Mouse (Mus musculus) heart, adult 2 months (tissue): ENCODE measurements around the gene Slc7a5. TPM values are rescaled to one million over a fixed set of nuclear protein-coding genes. Genes with fewer than 3 reads are reported as not detected.

Experiments used
- DNase-seq, 2 experiments: peaks; one replicate each; pipeline ENCODE4 v3.0.0; 2021
- H3K27ac ChIP-seq: fragments of 200-600 bp; 2 replicates; pipeline ENCODE4 v1.8.1; 2022
- H3K27me3 ChIP-seq: fragments of 200-500 bp; 2 replicates; pipeline ENCODE4 v1.6.1; 2012; ENCODE audit warnings: mild to moderate bottlenecking, low read length, inconsistent platforms, mixed read lengths; ENCODE audit not compliant: control insufficient read depth, insufficient read depth
- H3K36me3 ChIP-seq: fragments of 200-500 bp; 2 replicates; pipeline ENCODE4 v1.6.1; 2012; ENCODE audit warnings: low read length, inconsistent platforms; ENCODE audit not compliant: control insufficient read depth, insufficient read depth
- H3K4me1 ChIP-seq: fragments of 200-500 bp; 2 replicates; pipeline ENCODE4 v1.6.1; 2011; ENCODE audit warnings: low read length; ENCODE audit not compliant: control insufficient read depth, insufficient read depth
- H3K4me3 ChIP-seq: fragments of 200-600 bp; 2 replicates; pipeline ENCODE4 v1.8.1; 2022
- H3K79me2 ChIP-seq: fragments of 200-500 bp; replicated peaks from 2 replicates; pipeline ENCODE4 v1.6.1; 2012; ENCODE audit warnings: mild to moderate bottlenecking, inconsistent platforms, low read length, moderate library complexity, mixed read lengths; ENCODE audit not compliant: control insufficient read depth, insufficient read depth
- H3K9ac ChIP-seq: fragments of 200-500 bp; 2 replicates; pipeline ENCODE4 v1.6.1; 2012; ENCODE audit warnings: low read depth, mild to moderate bottlenecking, control low read depth, inconsistent platforms, low read length, mixed read lengths
- CTCF ChIP-seq: fragments of 200-600 bp; IDR thresholded peaks from 2 replicates; pipeline ENCODE4 v1.8.1; 2022; ENCODE audit warnings: antibody characterized with exemption, mild to moderate bottlenecking, moderate library complexity
- EP300 ChIP-seq: fragments of 200-500 bp; IDR thresholded peaks from 2 replicates; pipeline ENCODE4 v1.6.1; 2011; ENCODE audit warnings: low read depth, low read length, control low read depth; ENCODE audit not compliant: insufficient read depth
- POLR2A ChIP-seq: fragments of 200-500 bp; IDR thresholded peaks from 2 replicates; pipeline ENCODE4 v1.6.1; 2011; ENCODE audit warnings: mild to moderate bottlenecking, low read depth, low read length, control low read depth; ENCODE audit not compliant: insufficient read depth
- WGBS: fragments of 180-500 bp; shearing (Covaris S2); methylation state at CpG from one replicate; pipeline ENCODE4 v1.1.7; 2018; 5-methylcytosine and 5-hydroxymethylcytosine counted together
- intact Hi-C: fragments of 180-260 bp; cut with DNase I; formaldehyde crosslinking; loops from one replicate; pipeline ENCODE4 v1.15.1; 2025
- polyA plus RNA-seq: library from polyadenylated mRNA; depleted of rRNA; stranded (reverse); fragments of >200 nt; gene quantifications from 2 replicates; pipeline ENCODE4 v1.2.3, GENCODE M21; 2012
- total RNA-seq, 2 experiments: library from RNA; stranded (reverse); gene quantifications; 2 replicates each; pipeline ENCODE4 v1.2.3; 2021

Gene Slc7a5
- total and polyA plus RNA-seq, 3 experiments = 3.1 to 5.2 (median 4.6) TPM

DNA sequence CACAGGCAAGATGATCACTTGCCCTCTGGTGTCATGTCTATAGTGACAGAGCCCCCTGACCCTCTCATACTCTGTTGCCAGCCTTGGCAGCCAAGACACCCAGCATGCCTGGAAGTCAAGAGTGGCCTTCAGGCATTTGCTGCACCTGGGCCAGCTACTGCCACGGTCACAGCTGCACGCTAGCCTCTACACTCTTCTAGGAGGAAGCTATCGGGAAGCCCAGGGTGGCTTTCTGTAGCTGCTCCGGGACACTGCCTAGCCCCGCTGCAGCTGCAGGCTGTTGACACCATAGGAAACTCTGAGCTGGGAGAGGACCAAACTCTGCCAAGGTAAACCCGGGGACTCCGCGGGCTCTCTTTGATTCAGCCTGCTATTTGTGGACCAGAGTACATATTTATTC lies 5.9 kb upstream of the Slc7a5 start:
- no peak for DNase-seq
- TF ChIP-seq POLR2A = no peak
- no peak for TF ChIP-seq EP300
- TF ChIP-seq CTCF = no peak
- WGBS = 54% methylated on average over 8 of the region's 8 CpGs
- no peaks in the 10 kb centered on the region for H3K36me3 ChIP-seq
- H3K79me2 ChIP-seq = no peaks in the 10 kb centered on the region
- H3K27me3 ChIP-seq = no peaks in the 10 kb centered on the region
- no peak overlapping the region for H3K9ac ChIP-seq
- no peaks in the 10 kb centered on the region for H3K4me1 ChIP-seq
- H3K27ac ChIP-seq = no peak overlapping the region
- no peak overlapping the region for H3K4me3 ChIP-seq
- intact Hi-C loops = no loop called here

DNA sequence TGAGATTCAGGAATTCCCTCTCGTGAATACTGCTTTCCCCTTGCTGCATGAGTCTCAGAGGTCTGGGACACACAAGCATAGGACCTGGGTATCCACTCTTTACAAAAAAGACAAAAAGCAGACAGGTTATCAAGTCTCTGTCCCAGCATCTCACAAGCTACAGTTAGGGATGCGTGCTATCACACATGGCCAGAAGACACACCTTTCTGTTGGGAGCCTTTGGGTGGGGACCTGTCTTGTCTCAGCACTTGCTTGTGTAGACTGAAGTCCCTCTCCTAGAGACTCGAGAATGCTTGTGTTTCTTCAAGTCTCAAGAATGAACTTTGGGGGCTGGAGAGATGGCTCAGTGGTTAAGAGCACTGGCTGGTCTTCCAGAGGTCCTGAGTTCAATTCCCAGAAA lies 5.3 kb upstream of the Slc7a5 start:
- 73% methylated on average over 3 of the region's 3 CpGs for WGBS
- intact Hi-C loops = no loop called here
- H3K27me3 ChIP-seq = no peaks in the 10 kb centered on the region

DNA sequence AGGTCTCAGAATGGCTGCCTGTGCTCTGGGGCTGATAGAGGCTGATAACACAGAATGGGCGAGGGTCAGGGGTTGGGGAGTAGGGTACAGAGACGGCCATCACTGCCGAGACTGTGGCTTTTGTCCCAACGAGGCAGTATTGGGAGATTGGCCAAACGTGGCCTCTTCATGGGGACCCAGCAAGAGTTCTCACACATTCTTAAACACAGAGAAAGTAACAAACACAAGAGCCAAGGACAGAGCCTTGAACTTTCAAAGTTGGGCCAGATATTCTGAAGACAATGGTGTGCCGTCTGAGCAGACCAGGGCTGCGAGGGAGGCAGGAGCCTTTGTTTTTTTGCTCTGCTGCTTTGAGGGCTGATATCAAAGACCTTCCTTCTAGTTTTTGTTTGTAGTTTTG lies 4.5 kb upstream of the Slc7a5 start:
- WGBS = 68% methylated on average over 7 of the region's 7 CpGs
- Histone ChIP-seq H3K4me1 (peaks cover 2% of the 10 kb centered on the region; the same call in 1 of the 2 replicates), H3K79me2 (no peaks in the 10 kb centered on the region), H3K27ac (no peak overlapping the region), H3K27me3 (no peaks in the 10 kb centered on the region), H3K9ac (no peak overlapping the region), H3K36me3 (no peaks in the 10 kb centered on the region), H3K4me3 (no peak overlapping the region)
- DNase-seq = no peak
- intact Hi-C loops = no loop called here
- no peak for TF ChIP-seq CTCF
- no peak for TF ChIP-seq POLR2A
- TF ChIP-seq EP300 = no peak

More for the DNA sequence above, 5.3 kb upstream of the Slc7a5 start:
- Histone ChIP-seq H3K36me3 (no peaks in the 10 kb centered on the region), H3K4me1 (peaks cover under 1% of the 10 kb centered on the region; the same call in 1 of the 2 replicates), H3K4me3 (no peak overlapping the region), H3K9ac (no peak overlapping the region), H3K79me2 (no peaks in the 10 kb centered on the region), H3K27ac (no peak overlapping the region)
- no peak for DNase-seq
- no peak for TF ChIP-seq CTCF
- TF ChIP-seq EP300 = no peak
- TF ChIP-seq POLR2A = no peak

DNA sequence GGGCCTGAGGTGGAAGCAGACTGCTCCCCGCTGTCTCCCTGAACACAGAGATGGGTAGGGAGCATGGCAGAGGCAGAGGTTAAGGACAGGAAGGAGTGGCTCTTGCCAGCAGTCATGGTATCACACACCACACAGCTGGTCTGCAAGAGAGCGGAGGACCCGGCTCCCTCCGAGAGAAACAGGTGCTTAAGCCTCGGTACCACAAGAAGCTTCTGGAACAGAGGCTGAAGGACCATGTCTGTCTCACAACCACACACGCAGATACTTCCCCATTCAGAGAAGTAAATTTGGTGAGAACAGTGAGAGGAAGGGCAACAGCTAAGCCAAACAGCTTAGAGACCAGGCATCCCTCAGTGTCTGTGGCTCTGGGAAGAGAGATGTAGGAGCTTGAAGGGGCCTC lies 3.9 kb upstream of the Slc7a5 start:
- Histone ChIP-seq H3K27me3 (no peaks in the 10 kb centered on the region), H3K79me2 (no peaks in the 10 kb centered on the region), H3K27ac (no peak overlapping the region), H3K9ac (no peak overlapping the region), H3K36me3 (no peaks in the 10 kb centered on the region), H3K4me1 (peaks cover 2% of the 10 kb centered on the region; the same call in 1 of the 2 replicates), H3K4me3 (no peak overlapping the region)
- DNase-seq = no peak
- intact Hi-C loops = no loop called here
- TF ChIP-seq EP300 (no peak), CTCF (no peak), POLR2A (no peak)
- 81% methylated on average over 6 of the region's 6 CpGs for WGBS

DNA sequence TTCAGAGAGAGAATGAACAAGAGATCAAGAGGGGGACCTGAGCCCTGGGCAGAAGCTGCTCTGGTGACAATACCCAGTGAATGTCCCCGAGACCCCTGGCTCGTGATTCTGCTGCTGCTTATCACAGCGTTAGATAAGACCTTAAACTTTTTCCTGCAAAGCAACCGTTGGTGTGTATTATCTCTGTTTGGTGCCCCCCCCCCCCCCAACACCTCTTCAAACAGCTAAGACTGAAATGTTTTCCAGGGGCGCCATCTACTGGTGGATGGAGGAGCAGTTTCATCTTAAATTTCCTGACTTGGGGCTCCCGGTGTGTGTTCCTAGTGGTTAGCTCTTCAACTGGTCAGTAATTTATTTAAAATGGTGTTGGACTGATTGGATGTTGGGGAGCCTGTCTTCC lies 2.2 kb upstream of the Slc7a5 start:
- H3K27me3 ChIP-seq = no peaks in the 10 kb centered on the region
- intact Hi-C loops = loop anchor here (1.0 kb wide), 2 partner anchors 35 to 58 kb away; no protein-coding TSS in a partner anchor
- H3K79me2 ChIP-seq = no peaks in the 10 kb centered on the region
- H3K36me3 ChIP-seq = no peaks in the 10 kb centered on the region
- no peak overlapping the region for H3K4me3 ChIP-seq
- 1% methylated on average over 6 of the region's 6 CpGs for WGBS
- no peak overlapping the region for H3K27ac ChIP-seq
- no peak overlapping the region for H3K9ac ChIP-seq
- peaks cover 2% of the 10 kb centered on the region; the same call in 1 of the 2 replicates for H3K4me1 ChIP-seq
- TF ChIP-seq POLR2A = no peak
- peak; percentile 78 for TF ChIP-seq CTCF
- peak; percentile 65 to 75 for DNase-seq

DNA sequence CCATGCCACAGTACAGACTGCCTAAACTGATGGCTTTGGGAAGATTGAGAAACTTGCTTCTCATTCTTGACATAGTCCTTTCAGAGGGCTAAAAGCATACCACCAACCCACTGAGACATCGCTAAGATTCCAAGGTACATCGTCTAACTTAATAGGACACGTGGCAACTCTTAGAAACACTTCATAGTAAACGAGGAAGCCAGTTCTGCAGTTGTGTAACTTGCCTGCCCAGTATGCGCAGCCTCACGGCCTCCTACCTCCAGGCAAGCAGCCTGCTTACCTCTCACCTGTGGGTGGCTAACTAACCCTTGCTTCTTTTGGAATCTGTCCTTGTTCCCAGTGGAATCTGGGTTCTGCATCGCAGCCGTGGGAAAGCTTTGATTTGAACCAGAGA lies 1.7 kb upstream of the Slc7a5 start:
- H3K36me3 ChIP-seq = no peaks in the 10 kb centered on the region
- TF ChIP-seq POLR2A = no peak
- TF ChIP-seq CTCF = no peak
- TF ChIP-seq EP300 = no peak
- WGBS = 58% methylated on average over 8 of the region's 8 CpGs
- intact Hi-C loops = loop anchor here (1.0 kb wide), 2 partner anchors 35 to 58 kb away; no protein-coding TSS in a partner anchor
- no peak for DNase-seq
- H3K79me2 ChIP-seq = no peaks in the 10 kb centered on the region
- H3K9ac ChIP-seq = no peak overlapping the region
- no peak overlapping the region for H3K4me3 ChIP-seq
- no peak overlapping the region for H3K27ac ChIP-seq
- H3K4me1 ChIP-seq = peaks cover 2% of the 10 kb centered on the region; the same call in 1 of the 2 replicates
- H3K27me3 ChIP-seq = no peaks in the 10 kb centered on the region
